ENCODE assay signal across 8 mouse cellular contexts in genomic region chr11:11820737-11821136, GRCm38 (mm10). TPM values are rescaled to one million over a fixed set of nuclear protein-coding genes. Genes with fewer than 3 reads are reported as not detected.
DNase-seq lines count a peak whose midpoint lies in the region; ATAC-seq and TF ChIP-seq lines count a peak whose summit lies in the region.

No protein-coding gene starts in this region.

- no peak overlapping the region for H3K4me3 ChIP-seq in kidney, postnatal 0 days (replicated peaks; ENCODE audit: low read depth, low read length)
- H3K4me3 ChIP-seq in embryonic facial prominence, embryonic 11.5 days (ENCODE audit: low read depth, low read length): no peak overlapping the region
- no peak overlapping the region for H3K4me3 ChIP-seq in limb, embryonic 14.5 days (replicated peaks; ENCODE audit: low read length)

- H3K4me1 ChIP-seq in kidney, postnatal 0 days (replicated peaks; ENCODE audit: insufficient read depth, low read length): peaks cover 22% of the 10 kb centered on the region
- H3K4me1 ChIP-seq in embryonic facial prominence, embryonic 11.5 days (ENCODE audit: control insufficient read depth, insufficient read depth, low read length): peaks cover 15% of the 10 kb centered on the region
- peaks cover 49% of the 10 kb centered on the region for H3K4me1 ChIP-seq in limb, embryonic 14.5 days (ENCODE audit: control insufficient read depth, insufficient read depth, low read length)

- no peaks in the 10 kb centered on the region for H3K27me3 ChIP-seq in kidney, postnatal 0 days (ENCODE audit: insufficient read depth, low read length)
- no peaks in the 10 kb centered on the region for H3K27me3 ChIP-seq in embryonic facial prominence, embryonic 11.5 days (ENCODE audit: control insufficient read depth, insufficient read depth, low read length)
- H3K27me3 ChIP-seq in limb, embryonic 14.5 days (ENCODE audit: control insufficient read depth, insufficient read depth, low read length): no peaks in the 10 kb centered on the region

- no peak overlapping the region for H3K4me2 ChIP-seq in kidney, postnatal 0 days (ENCODE audit: low read length)
- no peak overlapping the region for H3K4me2 ChIP-seq in embryonic facial prominence, embryonic 11.5 days (ENCODE audit: low read depth, low read length)
- no peak overlapping the region for H3K4me2 ChIP-seq in limb, embryonic 14.5 days (replicated peaks; ENCODE audit: low read depth, low read length, severe bottlenecking)

- ATAC-seq in kidney, postnatal 0 days (replicated peaks; ENCODE audit: low FRiP score, low read depth): no peak
- no peak for ATAC-seq in embryonic facial prominence, embryonic 11.5 days (replicated peaks; ENCODE audit: insufficient number of reproducible peaks, low FRiP score, low TSS enrichment, low read depth)
- ATAC-seq in limb, embryonic 14.5 days (ENCODE audit: low FRiP score, low read depth): no peak

- no peaks in the 10 kb centered on the region for H3K9me3 ChIP-seq in kidney, postnatal 0 days (replicated peaks; ENCODE audit: low read length)
- H3K9me3 ChIP-seq in embryonic facial prominence, embryonic 11.5 days (replicated peaks; ENCODE audit: control insufficient read depth, low read length): no peaks in the 10 kb centered on the region
- H3K9me3 ChIP-seq in limb, embryonic 14.5 days (ENCODE audit: control insufficient read depth, low read length): no peaks in the 10 kb centered on the region

- peak overlapping the region; percentile 90 for H3K27ac ChIP-seq in kidney, postnatal 0 days
- peak overlapping the region; percentile 97 for H3K27ac ChIP-seq in embryonic facial prominence, embryonic 11.5 days (replicated peaks; ENCODE audit: low read depth, low read length)
- H3K27ac ChIP-seq in limb, embryonic 14.5 days (replicated peaks; ENCODE audit: low read depth, low read length): peak overlapping the region; percentile 67

- intact Hi-C loops in left cerebral cortex, postnatal 36 days (cut with DNase I): loop anchor here (1.0 to 5.0 kb wide), 4 partner anchors 153 to 717 kb away; no protein-coding TSS in a partner anchor

- no peak for DNase-seq in kidney, postnatal 0 days (ENCODE audit: low spot score)
- no peak for DNase-seq in kidney, adult 8-10 months
- DNase-seq in embryonic facial prominence, embryonic 11.5 days (ENCODE audit: low spot score): no peak
- no peak for DNase-seq in limb, embryonic 14.5 days (ENCODE audit: low spot score)
- DNase-seq in thymus, postnatal 0 days (ENCODE audit: low spot score): peak; percentile 74
- no peak for DNase-seq in cerebellum, postnatal 25 days
- DNase-seq in cerebellum, postnatal 14 days: no peak
- DNase-seq in left cerebral cortex, postnatal 36 days (ENCODE audit: low spot score in 2 of 2): no peak

- TF ChIP-seq POLR2A in limb, embryonic 14.5 days (IDR thresholded peaks at IDR 0.05; ENCODE audit: borderline replicate concordance, extremely low read depth, insufficient read depth, insufficient read length): no peak

- WGBS in kidney, postnatal 0 days: 65% methylated on average over 3 of the region's 3 CpGs
- 50% methylated on average over 3 of the region's 3 CpGs for WGBS in embryonic facial prominence, embryonic 11.5 days
- 50% methylated on average over 3 of the region's 3 CpGs for WGBS in limb, embryonic 14.5 days

- no peak overlapping the region for H3K9ac ChIP-seq in kidney, postnatal 0 days (ENCODE audit: low read depth, low read length)
- H3K9ac ChIP-seq in embryonic facial prominence, embryonic 11.5 days (replicated peaks; ENCODE audit: low read length): no peak overlapping the region
- no peak overlapping the region for H3K9ac ChIP-seq in limb, embryonic 14.5 days (ENCODE audit: low read depth, low read length, severe bottlenecking)

- H3K36me3 ChIP-seq in kidney, postnatal 0 days (ENCODE audit: insufficient read depth, low read length): no peaks in the 10 kb centered on the region
- H3K36me3 ChIP-seq in embryonic facial prominence, embryonic 11.5 days (replicated peaks; ENCODE audit: control insufficient read depth, insufficient read depth, low read depth, low read length): no peaks in the 10 kb centered on the region
- no peaks in the 10 kb centered on the region for H3K36me3 ChIP-seq in limb, embryonic 14.5 days (ENCODE audit: control insufficient read depth, insufficient read depth, low read length)

- no peak for TF ChIP-seq CTCF in kidney, postnatal 0 days (IDR thresholded peaks at IDR 0.05; ENCODE audit: low read depth)

RNA-seq across cellular contexts. Expression of gene Fignl1, which starts 12.0 kb away (rescaled TPM):
- polyA plus RNA-seq in kidney, postnatal 0 days (2015; fragmentation: Nextera tagmentation; extraction: Ambion mirVana): 27.8 and 31.8 TPM in 2 replicates
- 103 and 119 TPM in 2 replicates for polyA plus RNA-seq in embryonic facial prominence, embryonic 11.5 days (2014; fragmentation: Nextera tagmentation; extraction: Ambion mirVana)
- polyA plus RNA-seq in limb, embryonic 14.5 days (2012; rRNA removed): 20.0 and 21.2 TPM in 2 replicates
- 43.2 and 46.5 TPM in 2 replicates for polyA plus RNA-seq in limb, embryonic 14.5 days (2014; fragmentation: Nextera tagmentation; extraction: Ambion mirVana)
- polyA plus RNA-seq in thymus, postnatal 0 days (2015; fragmentation: Nextera tagmentation; extraction: Ambion mirVana): 62.4 and 65.6 TPM in 2 replicates
- under 1 TPM; 0.49 to 0.63 TPM for total RNA-seq in left cerebral cortex, postnatal 36 days (2021)
